Mouse (Mus musculus) layer of hippocampus, postnatal 10 days (tissue): ENCODE results near the gene Clip2. TPM values are rescaled to one million over a fixed set of nuclear protein-coding genes. Genes with fewer than 3 reads are reported as not detected.

ENCODE experiments used
- DNase-seq, 2 experiments: peaks; one replicate each; pipeline ENCODE4 v3.0.0; 2021; ENCODE audit warnings: low spot score in 2 of 2
- long read RNA-seq: library from polyadenylated mRNA; stranded (forward); transcript quantifications from one replicate; pipeline ENCODE4 v2.0.0, GENCODE M21; 2023
- total RNA-seq, 2 experiments: library from RNA; stranded (reverse); gene quantifications; 2 replicates each; pipeline ENCODE4 v1.2.3; 2021

Clip2 gene
- total RNA-seq = 100 to 1,000 TPM; 124 to 133 TPM
- long read RNA-seq, full-length matches to known transcripts = 4 of 13 reads
- long read RNA-seq, partial matches to known transcripts = 8 of 13 reads
- long read RNA-seq, other reads (novel, unspliced or antisense) = 1 of 13 reads

GRCm38 (mm10) chr5:134552110-134552972, at the start of gene Clip2:
TSS of gene Clip2 (minus strand) at chr5:134552434.
- peak; percentile 100 for DNase-seq

DNA sequence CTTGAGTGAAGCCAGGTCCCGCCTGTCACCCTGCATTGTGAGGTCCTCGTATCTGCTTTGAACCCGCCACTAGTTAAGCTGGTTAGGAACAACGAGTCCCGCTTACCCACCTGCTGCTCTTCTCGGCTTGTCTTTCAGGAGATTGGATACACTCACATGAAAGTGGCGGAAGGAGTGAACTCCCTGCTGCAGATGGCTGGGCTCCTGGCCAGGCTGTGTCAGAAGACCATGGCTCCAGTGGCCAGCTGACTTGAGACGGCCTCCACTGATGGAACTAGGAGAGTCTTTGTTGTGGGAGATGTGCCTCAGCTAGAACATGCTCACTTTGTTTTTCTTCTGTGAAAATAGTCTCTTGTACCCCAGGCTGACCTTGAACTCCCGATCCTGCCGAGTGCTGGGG, 45.5 kb upstream of the Clip2 start:
- no peak for DNase-seq

DNA sequence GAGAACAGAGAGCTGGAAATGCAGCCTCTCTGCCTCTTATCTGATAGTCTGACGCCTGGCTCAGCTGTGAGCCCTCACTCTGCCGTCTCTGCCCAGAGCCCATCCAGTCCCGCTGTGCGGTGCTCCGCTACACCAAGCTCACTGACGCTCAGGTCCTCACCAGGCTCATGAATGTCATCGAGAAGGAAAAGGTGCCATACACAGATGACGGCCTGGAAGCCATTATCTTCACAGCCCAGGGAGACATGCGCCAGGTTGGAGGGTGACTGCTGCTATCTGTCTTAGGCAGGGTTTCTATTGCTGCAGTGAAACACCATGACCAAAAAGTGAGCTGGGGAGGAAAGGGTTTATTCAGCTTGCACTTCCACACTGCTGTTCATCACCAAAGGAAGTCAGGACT, 40.9 kb upstream of the Clip2 start:
- no peak for DNase-seq

DNA sequence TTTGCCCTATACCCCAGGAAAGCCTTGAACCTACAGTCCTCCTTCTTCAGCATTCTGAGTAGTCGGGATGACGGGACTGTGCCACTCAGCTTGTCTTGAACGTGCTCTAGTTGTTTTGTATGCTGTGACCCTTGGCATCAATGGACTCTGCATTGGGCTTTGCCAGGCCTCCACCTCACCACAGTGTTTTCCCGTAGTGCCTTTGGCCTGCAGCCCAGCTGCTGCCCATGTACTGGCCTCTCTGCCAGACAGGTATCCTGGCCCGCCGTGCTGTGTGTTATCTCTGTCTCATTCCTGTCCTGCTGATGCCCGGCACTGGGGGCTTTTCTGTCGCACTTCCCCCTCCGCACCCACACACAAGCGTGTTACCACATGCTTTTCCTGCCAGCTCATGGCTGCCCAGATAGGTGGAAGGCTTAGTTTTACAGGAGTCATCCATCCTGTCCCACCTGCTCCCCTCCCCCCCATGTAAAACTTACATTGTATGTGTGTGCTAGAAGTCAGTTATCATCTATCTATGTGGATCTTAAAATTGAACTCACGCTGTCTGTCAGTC, 39.9 kb upstream of the Clip2 start:
- DNase-seq = no peak

- no peak for DNase-seq
These were observed 37.7 kb upstream of the Clip2 start for GRCm38 (mm10) chr5:134589900-134590299.

GRCm38 (mm10) chr5:134584798-134585197, 32.6 kb upstream of the Clip2 start:
- DNase-seq = no peak

- no peak for DNase-seq
These were observed 31.6 kb upstream of the Clip2 start for GRCm38 (mm10) chr5:134583884-134584213.

DNA sequence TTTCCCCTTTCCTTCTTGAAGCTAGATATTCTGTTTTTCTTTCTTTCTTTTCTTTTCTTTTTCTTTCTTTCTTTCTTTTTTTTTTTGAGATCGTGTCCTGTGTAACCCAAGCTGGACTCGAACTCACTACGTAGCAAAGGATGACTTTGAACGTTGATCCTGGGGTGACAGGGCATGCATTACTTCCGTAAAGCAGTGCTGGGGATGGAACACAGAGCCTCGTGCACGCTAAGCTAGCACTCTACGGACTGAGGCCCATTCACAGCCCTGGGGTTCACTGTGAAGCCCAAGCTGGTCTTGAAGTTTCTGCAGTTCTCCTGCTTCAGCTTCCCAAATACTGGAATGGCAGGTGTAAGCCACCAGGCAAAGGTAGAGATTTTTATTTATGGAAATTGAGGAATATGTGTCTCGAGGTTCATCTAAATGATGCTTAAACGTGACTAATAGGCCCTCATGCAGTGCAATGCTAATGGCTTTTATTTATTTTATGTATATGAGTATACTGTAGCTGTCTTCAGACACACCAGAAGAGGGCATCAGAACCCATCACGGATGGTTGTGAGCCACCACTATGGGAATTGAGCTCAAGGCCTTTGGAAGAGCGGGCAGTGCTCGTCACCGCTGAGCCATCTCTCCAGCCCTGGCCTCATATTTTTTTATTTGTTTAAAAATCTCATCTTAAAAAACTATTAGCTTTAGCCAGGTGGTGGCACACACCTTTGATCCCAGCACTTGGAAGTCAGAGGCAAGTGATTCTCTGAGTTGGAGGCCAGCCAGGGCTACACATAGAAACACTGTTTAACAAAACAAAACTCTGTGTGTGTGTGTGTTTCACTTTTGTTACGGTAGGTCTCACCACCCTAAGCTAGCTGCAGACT, 31.0 kb upstream of the Clip2 start:
- DNase-seq = no peak

DNA sequence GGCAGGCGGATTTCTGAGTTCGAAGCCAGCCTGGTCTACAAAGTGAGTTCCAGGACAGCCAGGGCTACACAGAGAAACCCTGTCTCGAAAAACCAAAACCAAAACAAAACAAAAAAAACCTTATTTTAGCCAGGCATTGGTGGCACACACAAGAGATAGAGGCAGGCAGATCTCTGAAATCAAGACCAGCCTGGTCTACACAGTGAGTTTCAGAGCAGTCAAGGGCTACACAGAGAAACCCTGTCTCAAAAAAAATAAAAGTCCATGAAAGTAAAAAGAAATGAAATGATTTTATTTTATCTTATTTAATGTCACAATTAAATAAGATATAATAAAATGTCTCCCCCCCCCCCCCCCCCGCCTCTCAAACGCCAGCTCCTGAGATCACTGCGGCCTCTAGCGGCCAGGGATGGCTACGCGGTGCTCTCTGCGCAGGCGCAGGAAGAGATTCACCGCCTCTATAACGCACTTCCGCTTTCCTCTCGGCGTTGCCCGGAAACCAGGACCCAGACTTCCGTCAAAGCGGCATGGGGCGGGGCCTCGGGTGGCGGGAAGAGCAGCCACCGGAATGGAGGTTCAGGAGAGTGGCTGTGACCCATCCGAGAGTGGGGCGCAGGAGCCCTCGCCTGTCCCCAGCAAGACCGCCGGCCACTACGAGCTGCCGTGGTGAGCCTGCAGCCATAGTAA, 30.1 kb upstream of the Clip2 start:
- peak; percentile 98 to 99 for DNase-seq

DNA sequence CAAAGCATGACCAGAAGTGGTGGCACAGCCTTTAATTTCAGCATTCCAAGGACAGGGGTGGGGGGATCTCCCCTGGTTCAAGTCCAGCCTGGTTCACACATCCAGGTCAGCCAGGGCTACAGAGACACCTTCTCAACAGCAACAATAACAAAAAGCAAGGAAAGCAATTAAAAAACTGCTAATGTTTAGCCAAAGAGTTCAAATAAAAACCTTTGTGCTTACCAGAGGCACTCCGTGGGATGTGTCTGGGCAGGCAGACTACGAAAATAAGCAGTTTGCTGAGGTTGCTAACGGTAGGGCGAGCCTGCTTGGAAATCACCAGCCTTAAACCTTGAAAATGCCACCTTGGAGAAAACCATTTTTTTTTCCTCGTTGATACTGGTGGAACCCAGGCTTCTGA, 28.9 kb upstream of the Clip2 start, which contains the start of gene Rfc2:
Gene Rfc2 (plus strand): TSS at position 221 of the 400 bp plus-strand sequence.
- DNase-seq = no peak

- no peak for DNase-seq
These were observed 26.9 kb upstream of the Clip2 start for GRCm38 (mm10) chr5:134579135-134579534.

- DNase-seq = no peak
These were observed 25.3 kb upstream of the Clip2 start for GRCm38 (mm10) chr5:134577534-134577933.

DNA sequence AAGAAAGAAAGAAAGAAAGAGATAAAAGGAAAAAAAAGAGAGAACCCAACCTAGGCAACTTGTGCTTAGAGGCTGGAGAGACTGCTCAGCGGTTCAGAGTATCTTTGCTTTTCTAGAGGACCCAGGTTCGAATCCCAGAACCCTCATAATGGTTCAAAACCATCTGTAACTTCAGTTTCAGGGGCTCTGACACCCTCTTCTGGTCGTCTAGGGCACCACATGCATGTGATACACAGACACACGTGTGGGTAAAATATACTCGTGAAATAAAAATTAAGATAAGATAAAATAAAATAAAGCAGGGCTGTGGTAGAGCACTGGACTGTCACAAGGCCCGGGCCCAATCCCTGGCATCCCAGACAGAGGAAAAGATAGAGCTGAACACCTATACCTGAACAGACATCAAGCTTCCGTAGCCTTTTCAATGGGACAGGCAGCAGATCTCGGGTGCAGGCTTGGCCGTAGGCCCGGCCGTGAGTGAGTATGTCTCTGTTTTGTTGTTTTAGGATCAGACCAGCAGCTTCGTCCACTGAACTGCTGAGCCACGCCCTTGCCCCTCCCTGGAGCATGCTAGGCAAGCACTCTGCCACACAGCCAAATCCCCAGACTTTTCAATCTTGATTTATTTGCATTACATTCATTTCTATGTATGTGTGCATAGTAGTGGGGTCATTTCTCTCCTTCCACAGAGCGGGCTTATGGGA, 24.4 kb upstream of the Clip2 start:
- DNase-seq = no peak

GRCm38 (mm10) chr5:134575833-134576232, 23.6 kb upstream of the Clip2 start:
- no peak for DNase-seq

DNA sequence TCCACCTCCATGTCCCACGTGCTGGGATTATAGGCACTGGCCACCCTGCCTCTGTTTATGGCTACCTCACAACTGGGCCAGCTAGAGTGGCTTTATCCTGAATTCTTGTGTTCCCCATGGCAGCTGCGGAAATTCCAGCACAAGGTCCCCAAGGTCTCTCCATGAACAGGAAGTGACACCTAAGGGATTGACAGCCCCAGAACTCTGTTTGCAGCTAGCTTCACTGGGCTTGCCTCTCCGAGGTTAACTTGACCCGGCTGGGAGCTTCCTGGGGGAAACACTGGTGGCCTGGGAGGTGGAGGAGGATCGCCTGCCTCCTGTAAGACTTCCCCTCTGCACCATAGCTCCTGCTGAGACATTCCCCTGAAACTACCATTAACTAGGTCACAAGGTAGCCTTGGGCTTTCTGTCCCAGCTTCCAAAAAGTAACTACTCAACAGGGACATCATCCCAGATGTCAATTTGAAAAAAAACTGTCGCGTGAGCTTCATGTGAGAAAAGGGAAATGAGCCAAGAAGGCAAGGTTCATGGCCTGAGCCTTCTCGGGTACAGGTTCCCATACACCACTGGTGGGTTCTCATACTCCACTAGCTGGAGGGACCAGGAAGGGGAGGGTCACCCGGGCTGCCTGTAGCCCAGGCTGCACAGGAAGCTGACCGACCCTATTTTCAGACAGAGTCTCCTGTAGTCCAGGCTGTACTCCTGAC, 20.4 kb upstream of the Clip2 start:
- no peak for DNase-seq

GRCm38 (mm10) chr5:134571730-134572507, 19.7 kb upstream of the Clip2 start:
- DNase-seq = peak in 1 of 2 experiments; percentile 51

DNA sequence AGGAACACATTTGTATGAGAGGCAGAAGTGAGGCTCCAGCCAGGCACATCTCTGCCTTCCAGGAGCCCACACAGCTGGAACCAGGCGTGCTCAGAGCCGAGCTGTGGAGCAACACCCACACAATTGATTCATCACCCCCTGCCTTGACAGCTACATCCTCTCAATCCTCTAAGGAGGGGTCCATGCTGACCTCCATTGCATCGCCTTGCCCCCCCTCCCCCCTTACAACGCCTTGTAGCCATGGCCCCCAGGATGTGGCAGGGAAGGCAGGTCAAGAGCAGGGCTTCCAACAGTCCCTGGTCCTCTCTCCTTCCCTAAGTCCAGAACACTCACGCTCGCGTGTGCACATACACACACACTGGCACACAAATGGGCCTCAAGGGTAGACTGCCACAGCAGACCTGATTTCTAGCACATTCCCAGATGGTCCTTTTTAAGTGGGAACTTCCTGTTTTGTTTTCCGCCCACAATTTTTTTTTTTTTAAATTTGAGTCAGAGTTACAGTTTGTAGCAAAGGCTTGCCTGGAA, 16.8 kb upstream of the Clip2 start:
- DNase-seq = no peak

GRCm38 (mm10) chr5:134568030-134568429, 15.8 kb upstream of the Clip2 start:
- no peak for DNase-seq

DNA sequence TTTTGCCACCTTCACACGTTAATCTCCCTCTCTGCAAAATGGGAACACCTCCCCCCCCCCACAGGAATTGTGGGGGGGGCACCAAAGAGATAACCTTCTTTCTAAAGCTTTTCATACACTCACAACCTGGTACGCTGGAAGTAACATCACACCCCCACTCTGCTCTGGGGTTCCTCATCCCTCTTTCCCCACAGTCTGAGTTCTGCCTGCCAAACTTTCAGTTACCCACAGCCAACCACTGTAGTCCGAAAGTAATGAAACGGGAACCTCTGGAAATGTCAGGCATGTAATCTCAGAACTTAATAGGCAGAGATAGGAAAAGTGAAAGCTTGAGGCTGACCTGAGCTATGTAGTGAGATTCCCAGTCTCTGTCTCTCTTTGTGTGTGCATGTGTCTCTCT, 15.2 kb upstream of the Clip2 start:
- DNase-seq = no peak
